Mouse (Mus musculus) layer of hippocampus, adult 18-20 months (tissue): Measurements from ENCODE around the gene Ampd3. TPM values are rescaled to one million over a fixed set of nuclear protein-coding genes. Genes with fewer than 3 reads are reported as not detected.

ENCODE experiments used
- DNase-seq, 2 experiments: peaks; one replicate each; pipeline ENCODE4 v3.0.0; 2022; ENCODE audit warnings: low spot score in 2 of 2
- total RNA-seq, 2 experiments: library from RNA; stranded (reverse); gene quantifications; 2 replicates each; pipeline ENCODE4 v1.2.3; 2021

Ampd3 gene
- total RNA-seq, 2 experiments from 2014 or later: 23.8 to 24.5 TPM

- no peak for DNase-seq
These were observed 29.9 kb downstream of the Ampd3 start for GRCm38 (mm10) chr7:110797722-110798409.

- peak; percentile 76 to 95 for DNase-seq
These were observed 33.0 kb downstream of the Ampd3 start for GRCm38 (mm10) chr7:110801028-110801427.

GRCm38 (mm10) chr7:110803131-110803530 lies 35.1 kb downstream of the Ampd3 start:
- DNase-seq: no peak

- peak in 1 of 2 experiments; percentile 58 for DNase-seq
These were observed 36.3 kb downstream of the Ampd3 start for GRCm38 (mm10) chr7:110804266-110804665.

GRCm38 (mm10) chr7:110807460-110808030 lies 39.5 kb downstream of the Ampd3 start:
- DNase-seq: no peak

GRCm38 (mm10) chr7:110808962-110809361 lies 41.0 kb downstream of the Ampd3 start:
- DNase-seq: peak in 1 of 2 experiments; percentile 43

- no peak for DNase-seq
These were observed 41.9 kb downstream of the Ampd3 start for GRCm38 (mm10) chr7:110809585-110810557.

- DNase-seq: no peak
These were observed 43.0 kb downstream of the Ampd3 start for GRCm38 (mm10) chr7:110810995-110811394.

- no peak for DNase-seq
These were observed 43.5 kb downstream of the Ampd3 start for GRCm38 (mm10) chr7:110811529-110811928.

- DNase-seq: no peak
These were observed 46.0 kb downstream of the Ampd3 start for GRCm38 (mm10) chr7:110813983-110814382.

GRCm38 (mm10) chr7:110816037-110816436 lies 48.0 kb downstream of the Ampd3 start:
- DNase-seq: peak in 1 of 2 experiments; percentile 82

- DNase-seq: no peak
These were observed 50.2 kb downstream of the Ampd3 start for GRCm38 (mm10) chr7:110818206-110818605.

- DNase-seq: no peak
These were observed 50.9 kb downstream of the Ampd3 start for GRCm38 (mm10) chr7:110818787-110819350.

GRCm38 (mm10) chr7:110821068-110821467 lies 53.1 kb downstream of the Ampd3 start:
- peak in 1 of 2 experiments; percentile 47 for DNase-seq

GRCm38 (mm10) chr7:110821653-110822052 lies 53.6 kb downstream of the Ampd3 start:
- DNase-seq: peak in 1 of 2 experiments; percentile 61

GRCm38 (mm10) chr7:110822055-110822454 lies 54.0 kb downstream of the Ampd3 start:
- no peak for DNase-seq

- no peak for DNase-seq
These were observed 55.1 kb downstream of the Ampd3 start for GRCm38 (mm10) chr7:110823076-110823475.

GRCm38 (mm10) chr7:110823593-110823992 lies 55.6 kb downstream of the Ampd3 start:
- DNase-seq: no peak

GRCm38 (mm10) chr7:110823995-110824953 lies 56.3 kb downstream of the Ampd3 start:
- no peak for DNase-seq

GRCm38 (mm10) chr7:110833024-110833423 lies 65.0 kb downstream of the Ampd3 start:
- no peak for DNase-seq
